Mouse (Mus musculus) intestine, embryonic 14.5 days (tissue): Measurements from ENCODE around the gene Tm4sf20. TPM values are rescaled to one million over a fixed set of nuclear protein-coding genes. Genes with fewer than 3 reads are reported as not detected.

ENCODE experiments used
- ATAC-seq: fragments of 200-750 bp; cut with Nextera tagmentation; replicated peaks from 2 replicates; pipeline ENCODE4 v1.8.0; 2017; ENCODE audit warnings: low read depth, moderate number of reproducible peaks, moderate TSS enrichment, moderate library complexity; ENCODE audit not compliant: low FRiP score, low TSS enrichment
- DNase-seq: peaks from one replicate; pipeline ENCODE4 v3.0.0-alpha.2; 2018; ENCODE audit warnings: low spot score
- H3K27ac ChIP-seq: fragments of 300-500 bp; sonication (generic); 2 replicates; pipeline ENCODE4 v1.5.1; 2014; ENCODE audit warnings: low read depth, mild to moderate bottlenecking, control low read depth
- H3K27me3 ChIP-seq: fragments of 300-500 bp; sonication (generic); replicated peaks from 2 replicates; pipeline ENCODE4 v1.6.1; 2014; ENCODE audit warnings: low read length, control low read depth; ENCODE audit not compliant: control insufficient read depth, insufficient read depth
- H3K36me3 ChIP-seq: fragments of 300-500 bp; sonication (generic); 2 replicates; pipeline ENCODE4 v1.6.1; 2014; ENCODE audit warnings: low read length, control low read depth; ENCODE audit not compliant: control insufficient read depth, insufficient read depth
- H3K4me1 ChIP-seq: fragments of 300-500 bp; sonication (generic); replicated peaks from 2 replicates; pipeline ENCODE4 v1.6.1; 2014; ENCODE audit warnings: low read length, control low read depth, mixed read lengths; ENCODE audit not compliant: control insufficient read depth, insufficient read depth
- H3K4me2 ChIP-seq: fragments of 300-500 bp; sonication (generic); 2 replicates; pipeline ENCODE4 v1.6.1; 2014; ENCODE audit warnings: low read length
- H3K4me3 ChIP-seq: fragments of 300-500 bp; sonication (generic); 2 replicates; pipeline ENCODE4 v1.5.1; 2014; ENCODE audit warnings: low read depth, low read length, control low read depth, mixed read lengths
- H3K9ac ChIP-seq: fragments of 300-500 bp; sonication (generic); 2 replicates; pipeline ENCODE4 v1.6.1; 2014; ENCODE audit warnings: mild to moderate bottlenecking, low read length
- H3K9me3 ChIP-seq: fragments of 300-500 bp; sonication (generic); 2 replicates; pipeline ENCODE4 v1.6.1; 2016; ENCODE audit warnings: low read length, control low read depth; ENCODE audit not compliant: control insufficient read depth
- WGBS: fragments of 180-500 bp; shearing (Covaris S2); extraction: QIAGEN DNeasy Blood & Tissue Kit; methylation state at CpG from one replicate; pipeline ENCODE4 v1.1.7; 2014; 5-methylcytosine and 5-hydroxymethylcytosine counted together
- polyA plus RNA-seq: library from polyadenylated mRNA; unstranded; fragments of >200 nt; fragmentation: Nextera tagmentation; extraction: Ambion mirVana; gene quantifications from 2 replicates; pipeline ENCODE4 v1.2.1, GENCODE M21; 2014

Tm4sf20 gene
- polyA plus RNA-seq, 1 experiment from 2014 or later, result 95.7 TPM

GRCm38 (mm10) chr1:82801105-82801783, 33.0 kb upstream of the Tm4sf20 start:
- no peak for DNase-seq
- Histone ChIP-seq H3K9me3 (no peaks in the 10 kb centered on the region), H3K4me2 (no peak overlapping the region), H3K27ac (no peak overlapping the region), H3K4me3 (no peak overlapping the region), H3K9ac (no peak overlapping the region), H3K36me3 (no peaks in the 10 kb centered on the region), H3K4me1 (no peaks in the 10 kb centered on the region), H3K27me3 (no peaks in the 10 kb centered on the region)
- WGBS, result 84% methylated on average over 12 of the region's 12 CpGs
- no peak for ATAC-seq

GRCm38 (mm10) chr1:82798922-82799321, 30.7 kb upstream of the Tm4sf20 start:
- H3K4me1 ChIP-seq, result no peaks in the 10 kb centered on the region
- 76% methylated on average over 4 of the region's 4 CpGs for WGBS
- H3K27me3 ChIP-seq, result no peaks in the 10 kb centered on the region
- DNase-seq (no peak), ATAC-seq (no peak)
- H3K36me3 ChIP-seq, result no peaks in the 10 kb centered on the region
- no peak overlapping the region for H3K4me3 ChIP-seq
- H3K27ac ChIP-seq, result no peak overlapping the region
- no peak overlapping the region for H3K4me2 ChIP-seq
- H3K9me3 ChIP-seq, result no peaks in the 10 kb centered on the region
- no peak overlapping the region for H3K9ac ChIP-seq

- H3K27me3 ChIP-seq, result no peaks in the 10 kb centered on the region
- H3K4me2 ChIP-seq, result no peak overlapping the region
- H3K9me3 ChIP-seq, result no peaks in the 10 kb centered on the region
- no peaks in the 10 kb centered on the region for H3K4me1 ChIP-seq
- no peaks in the 10 kb centered on the region for H3K36me3 ChIP-seq
- 53% methylated on average over 5 of the region's 5 CpGs for WGBS
- H3K27ac ChIP-seq, result no peak overlapping the region
- ATAC-seq (no peak), DNase-seq (no peak)
- H3K9ac ChIP-seq, result no peak overlapping the region
- no peak overlapping the region for H3K4me3 ChIP-seq
Measured at GRCm38 (mm10) chr1:82798304-82798703, 30.0 kb upstream of the Tm4sf20 start.

GRCm38 (mm10) chr1:82797088-82797487, 28.8 kb upstream of the Tm4sf20 start:
- H3K4me1 ChIP-seq, result no peaks in the 10 kb centered on the region
- H3K27me3 ChIP-seq, result no peaks in the 10 kb centered on the region
- 93% methylated on average over 4 of the region's 4 CpGs for WGBS
- no peak for DNase-seq
- H3K27ac ChIP-seq, result no peak overlapping the region
- H3K9ac ChIP-seq, result no peak overlapping the region
- H3K36me3 ChIP-seq, result no peaks in the 10 kb centered on the region
- no peak overlapping the region for H3K4me3 ChIP-seq
- H3K9me3 ChIP-seq, result no peaks in the 10 kb centered on the region
- ATAC-seq, result no peak
- H3K4me2 ChIP-seq, result no peak overlapping the region

GRCm38 (mm10) chr1:82795702-82796443, 27.6 kb upstream of the Tm4sf20 start:
- Histone ChIP-seq H3K9ac (no peak overlapping the region), H3K27ac (no peak overlapping the region), H3K27me3 (no peaks in the 10 kb centered on the region), H3K4me1 (no peaks in the 10 kb centered on the region), H3K4me3 (no peak overlapping the region), H3K4me2 (no peak overlapping the region), H3K9me3 (no peaks in the 10 kb centered on the region), H3K36me3 (no peaks in the 10 kb centered on the region)
- no peak for ATAC-seq
- WGBS, result 50% methylated on average over 18 of the region's 18 CpGs
- DNase-seq, result no peak

- Histone ChIP-seq H3K36me3 (no peaks in the 10 kb centered on the region), H3K9ac (no peak overlapping the region), H3K4me1 (no peaks in the 10 kb centered on the region), H3K9me3 (no peaks in the 10 kb centered on the region), H3K4me2 (no peak overlapping the region), H3K27me3 (no peaks in the 10 kb centered on the region), H3K27ac (no peak overlapping the region), H3K4me3 (no peak overlapping the region)
- no peak for ATAC-seq
- WGBS, result 84% methylated on average over 2 of the region's 2 CpGs
- no peak for DNase-seq
Measured at GRCm38 (mm10) chr1:82795211-82795610, 26.9 kb upstream of the Tm4sf20 start.

GRCm38 (mm10) chr1:82793986-82794385, 25.7 kb upstream of the Tm4sf20 start:
- DNase-seq (no peak), ATAC-seq (no peak)
- H3K4me3 ChIP-seq, result no peak overlapping the region
- H3K27ac ChIP-seq, result no peak overlapping the region
- H3K9me3 ChIP-seq, result no peaks in the 10 kb centered on the region
- no peak overlapping the region for H3K4me2 ChIP-seq
- 62% methylated on average over 4 of the region's 4 CpGs for WGBS
- H3K36me3 ChIP-seq, result no peaks in the 10 kb centered on the region
- H3K27me3 ChIP-seq, result no peaks in the 10 kb centered on the region
- no peak overlapping the region for H3K9ac ChIP-seq
- H3K4me1 ChIP-seq, result no peaks in the 10 kb centered on the region

GRCm38 (mm10) chr1:82793110-82793509, 24.8 kb upstream of the Tm4sf20 start:
- no peak overlapping the region for H3K27ac ChIP-seq
- H3K4me2 ChIP-seq, result no peak overlapping the region
- no peak overlapping the region for H3K4me3 ChIP-seq
- ATAC-seq, result no peak
- H3K4me1 ChIP-seq, result no peaks in the 10 kb centered on the region
- no peak for DNase-seq
- H3K9me3 ChIP-seq, result no peaks in the 10 kb centered on the region
- H3K36me3 ChIP-seq, result no peaks in the 10 kb centered on the region
- no peak overlapping the region for H3K9ac ChIP-seq
- H3K27me3 ChIP-seq, result no peaks in the 10 kb centered on the region
- WGBS, result 85% methylated on average over 3 of the region's 3 CpGs

GRCm38 (mm10) chr1:82792238-82792637, 24.0 kb upstream of the Tm4sf20 start:
- WGBS, result 96% methylated on average over 6 of the region's 6 CpGs
- Histone ChIP-seq H3K9ac (no peak overlapping the region), H3K4me1 (0 out of 2 replicates have a peak, but pooled peaks cover 2% of the 10 kb centered on the region), H3K4me2 (no peak overlapping the region), H3K36me3 (no peaks in the 10 kb centered on the region), H3K27ac (no peak overlapping the region), H3K9me3 (no peaks in the 10 kb centered on the region), H3K27me3 (no peaks in the 10 kb centered on the region), H3K4me3 (no peak overlapping the region)
- ATAC-seq, result no peak
- DNase-seq, result no peak
